Mouse (Mus musculus): ENCODE results near the gene Camsap3.

The Camsap3 gene

GRCm38 (mm10) chr8:3603439-3603838, 16.3 kb downstream of the Camsap3 start:
- DNase-seq = no peak

GRCm38 (mm10) chr8:3606593-3606992, 19.5 kb downstream of the Camsap3 start:
- DNase-seq = no peak

GRCm38 (mm10) chr8:3607822-3608221, 20.7 kb downstream of the Camsap3 start:
- DNase-seq = no peak

- no peak for DNase-seq
Observed at GRCm38 (mm10) chr8:3609046-3609815, 22.1 kb downstream of the Camsap3 start.

- no peak for DNase-seq
Observed at GRCm38 (mm10) chr8:3609816-3610150, 22.7 kb downstream of the Camsap3 start.

- DNase-seq = peak; percentile 99
Observed at GRCm38 (mm10) chr8:3621199-3621970, 34.3 kb downstream of the Camsap3 start, which contains the start of the genes Xab2 and Pet100. Gene Xab2, minus strand, starts transcription at chr8:3621316. Gene Pet100, plus strand, starts transcription at chr8:3621548.

GRCm38 (mm10) chr8:3622119-3622518, 35.0 kb downstream of the Camsap3 start:
- DNase-seq = no peak

- no peak for DNase-seq
Observed at GRCm38 (mm10) chr8:3625445-3625844, 38.4 kb downstream of the Camsap3 start, which contains the start of gene Pcp2. Gene Pcp2, minus strand, starts transcription at chr8:3625545.

- DNase-seq = no peak
Observed at GRCm38 (mm10) chr8:3626971-3627370, 39.9 kb downstream of the Camsap3 start.

GRCm38 (mm10) chr8:3628014-3628413, 40.9 kb downstream of the Camsap3 start:
- peak; percentile 56 for DNase-seq

- peak; percentile 82 for DNase-seq
Observed at GRCm38 (mm10) chr8:3630647-3631477, 43.8 kb downstream of the Camsap3 start, which contains the start of gene Stxbp2. Gene Stxbp2, plus strand, starts transcription at chr8:3630955.

GRCm38 (mm10) chr8:3631478-3631875, 44.4 kb downstream of the Camsap3 start:
- peak; percentile 46 for DNase-seq

- peak; percentile 79 for DNase-seq
Observed at GRCm38 (mm10) chr8:3645804-3646203, 58.7 kb downstream of the Camsap3 start.

- DNase-seq = peak; percentile 21
Observed at GRCm38 (mm10) chr8:3646824-3647531, 59.9 kb downstream of the Camsap3 start.

GRCm38 (mm10) chr8:3647561-3647960, 60.5 kb downstream of the Camsap3 start:
- no peak for DNase-seq

GRCm38 (mm10) chr8:3648268-3648667, 61.2 kb downstream of the Camsap3 start:
- no peak for DNase-seq

- no peak for DNase-seq
Observed at GRCm38 (mm10) chr8:3648990-3649389, 61.9 kb downstream of the Camsap3 start.

GRCm38 (mm10) chr8:3652845-3653244, 65.8 kb downstream of the Camsap3 start:
- no peak for DNase-seq

GRCm38 (mm10) chr8:3654726-3655508, 67.8 kb downstream of the Camsap3 start:
- DNase-seq = no peak

GRCm38 (mm10) chr8:3655526-3655925, 68.4 kb downstream of the Camsap3 start, which contains the start of gene Retn:
Gene Retn, plus strand, starts transcription at chr8:3655770.
- no peak for DNase-seq

- no peak for DNase-seq
Observed at GRCm38 (mm10) chr8:3656725-3657381, 69.8 kb downstream of the Camsap3 start.

Measured in lung, postnatal 10 days (tissue).